Mouse (Mus musculus): ENCODE results near the gene Polr2c. TPM values are rescaled to one million over a fixed set of nuclear protein-coding genes. Genes with fewer than 3 reads are reported as not detected.

Gene Polr2c
- polyA plus RNA-seq, 1 experiment from 2014 or later, result 179 TPM

- no peak overlapping the region for H3K4me2 ChIP-seq (replicated peaks; ENCODE audit: low read depth, low read length)
- WGBS, result 12% methylated on average over 5 of the region's 5 CpGs
- H3K9ac ChIP-seq (replicated peaks; ENCODE audit: low read length), result 0 out of 2 replicates have a peak overlapping the region, but pooled peaks have one; percentile 39
Measured at GRCm38 (mm10) chr8:94901031-94901430, 43.8 kb downstream of the Polr2c start.

GRCm38 (mm10) chr8:94903709-94904108, 46.5 kb downstream of the Polr2c start:
- no peak overlapping the region for H3K9ac ChIP-seq (replicated peaks; ENCODE audit: low read length)
- 0 out of 2 replicates have a peak overlapping the region, but pooled peaks have one; percentile 14 for H3K4me2 ChIP-seq (replicated peaks; ENCODE audit: low read depth, low read length)
- ATAC-seq (ENCODE audit: low FRiP score, low TSS enrichment), result peak; percentile 49
- H3K4me3 ChIP-seq (ENCODE audit: low read length), result no peak overlapping the region
- H3K36me3 ChIP-seq (ENCODE audit: insufficient read depth, low read length), result peaks cover 38% of the 10 kb centered on the region
- peak overlapping the region; percentile 82 for H3K27ac ChIP-seq (ENCODE audit: low read length)
- WGBS, result 14% methylated on average over 12 of the region's 12 CpGs
- H3K27me3 ChIP-seq (ENCODE audit: insufficient read depth, low read length), result no peaks in the 10 kb centered on the region
- H3K9me3 ChIP-seq (ENCODE audit: low read length), result no peaks in the 10 kb centered on the region
- peaks cover 67% of the 10 kb centered on the region for H3K4me1 ChIP-seq (ENCODE audit: insufficient read depth, low read length)

More at GRCm38 (mm10) chr8:94901031-94901430, 43.8 kb downstream of the Polr2c start:
- peaks cover 61% of the 10 kb centered on the region for H3K4me1 ChIP-seq (ENCODE audit: insufficient read depth, low read length)
- no peaks in the 10 kb centered on the region for H3K27me3 ChIP-seq (ENCODE audit: insufficient read depth, low read length)
- peaks cover 24% of the 10 kb centered on the region; the same call in 1 of the 2 replicates for H3K36me3 ChIP-seq (ENCODE audit: insufficient read depth, low read length)
- H3K9me3 ChIP-seq (ENCODE audit: low read length), result no peaks in the 10 kb centered on the region
- peak overlapping the region; percentile 75 for H3K27ac ChIP-seq (ENCODE audit: low read length)
- ATAC-seq (ENCODE audit: low FRiP score, low TSS enrichment), result no peak
- no peak overlapping the region for H3K4me3 ChIP-seq (ENCODE audit: low read length)

GRCm38 (mm10) chr8:94904450-94905175, 47.4 kb downstream of the Polr2c start:
- Histone ChIP-seq H3K36me3 (ENCODE audit: insufficient read depth, low read length) (peaks cover 41% of the 10 kb centered on the region), H3K27me3 (ENCODE audit: insufficient read depth, low read length) (no peaks in the 10 kb centered on the region), H3K27ac (ENCODE audit: low read length) (peak overlapping the region; percentile 82), H3K9me3 (ENCODE audit: low read length) (no peaks in the 10 kb centered on the region), H3K9ac (replicated peaks; ENCODE audit: low read length) (no peak overlapping the region; the same call in 1 of the 2 replicates), H3K4me2 (replicated peaks; ENCODE audit: low read depth, low read length) (no peak overlapping the region), H3K4me3 (ENCODE audit: low read length) (no peak overlapping the region), H3K4me1 (ENCODE audit: insufficient read depth, low read length) (peaks cover 60% of the 10 kb centered on the region)
- peak; percentile 37 for ATAC-seq (ENCODE audit: low FRiP score, low TSS enrichment)
- WGBS, result 59% methylated on average over 12 of the region's 12 CpGs

GRCm38 (mm10) chr8:94907591-94908300, 50.5 kb downstream of the Polr2c start:
- no peak for ATAC-seq (ENCODE audit: low FRiP score, low TSS enrichment)
- no peak overlapping the region for H3K4me2 ChIP-seq (replicated peaks; ENCODE audit: low read depth, low read length)
- no peak overlapping the region for H3K4me3 ChIP-seq (ENCODE audit: low read length)
- 77% methylated on average over 18 of the region's 18 CpGs for WGBS
- H3K27ac ChIP-seq (ENCODE audit: low read length), result peak overlapping the region; percentile 66
- peaks cover 39% of the 10 kb centered on the region for H3K4me1 ChIP-seq (ENCODE audit: insufficient read depth, low read length)
- no peak overlapping the region for H3K9ac ChIP-seq (replicated peaks; ENCODE audit: low read length)
- no peaks in the 10 kb centered on the region for H3K9me3 ChIP-seq (ENCODE audit: low read length)
- H3K36me3 ChIP-seq (ENCODE audit: insufficient read depth, low read length), result peaks cover 35% of the 10 kb centered on the region
- 0 out of 2 replicates have a peak, but pooled peaks cover 3% of the 10 kb centered on the region for H3K27me3 ChIP-seq (ENCODE audit: insufficient read depth, low read length)

GRCm38 (mm10) chr8:94908847-94909246, 51.6 kb downstream of the Polr2c start:
- H3K9ac ChIP-seq (replicated peaks; ENCODE audit: low read length), result no peak overlapping the region
- no peak overlapping the region for H3K4me3 ChIP-seq (ENCODE audit: low read length)
- WGBS, result 5% methylated on average over 4 of the region's 4 CpGs
- H3K27ac ChIP-seq (ENCODE audit: low read length), result peak overlapping the region; percentile 66
- H3K27me3 ChIP-seq (ENCODE audit: insufficient read depth, low read length), result 0 out of 2 replicates have a peak, but pooled peaks cover 5% of the 10 kb centered on the region
- ATAC-seq (ENCODE audit: low FRiP score, low TSS enrichment), result no peak
- H3K4me2 ChIP-seq (replicated peaks; ENCODE audit: low read depth, low read length), result no peak overlapping the region
- peaks cover 38% of the 10 kb centered on the region for H3K4me1 ChIP-seq (ENCODE audit: insufficient read depth, low read length)
- peaks cover 31% of the 10 kb centered on the region for H3K36me3 ChIP-seq (ENCODE audit: insufficient read depth, low read length)
- H3K9me3 ChIP-seq (ENCODE audit: low read length), result no peaks in the 10 kb centered on the region

GRCm38 (mm10) chr8:94913061-94913660, 55.9 kb downstream of the Polr2c start:
- Histone ChIP-seq H3K27me3 (ENCODE audit: insufficient read depth, low read length) (0 out of 2 replicates have a peak, but pooled peaks cover 6% of the 10 kb centered on the region), H3K9me3 (ENCODE audit: low read length) (no peaks in the 10 kb centered on the region), H3K4me2 (replicated peaks; ENCODE audit: low read depth, low read length) (peak overlapping the region; percentile 73), H3K4me1 (ENCODE audit: insufficient read depth, low read length) (peaks cover 40% of the 10 kb centered on the region), H3K4me3 (ENCODE audit: low read length) (peak overlapping the region; percentile 46), H3K9ac (replicated peaks; ENCODE audit: low read length) (peak overlapping the region; percentile 54), H3K36me3 (ENCODE audit: insufficient read depth, low read length) (peaks cover 12% of the 10 kb centered on the region; the same call in 1 of the 2 replicates), H3K27ac (ENCODE audit: low read length) (no peak overlapping the region)
- 11% methylated on average over 70 of the region's 77 CpGs for WGBS
- ATAC-seq (ENCODE audit: low FRiP score, low TSS enrichment), result peak; percentile 40; the same call in 1 of the 2 replicates

GRCm38 (mm10) chr8:94914256-94914655, 57.0 kb downstream of the Polr2c start:
- H3K9ac ChIP-seq (replicated peaks; ENCODE audit: low read length), result no peak overlapping the region
- no peak overlapping the region for H3K27ac ChIP-seq (ENCODE audit: low read length)
- H3K36me3 ChIP-seq (ENCODE audit: insufficient read depth, low read length), result peaks cover 8% of the 10 kb centered on the region; the same call in 1 of the 2 replicates
- H3K4me3 ChIP-seq (ENCODE audit: low read length), result no peak overlapping the region
- H3K27me3 ChIP-seq (ENCODE audit: insufficient read depth, low read length), result 0 out of 2 replicates have a peak, but pooled peaks cover 6% of the 10 kb centered on the region
- 83% methylated on average over 6 of the region's 6 CpGs for WGBS
- peaks cover 36% of the 10 kb centered on the region for H3K4me1 ChIP-seq (ENCODE audit: insufficient read depth, low read length)
- no peak overlapping the region for H3K4me2 ChIP-seq (replicated peaks; ENCODE audit: low read depth, low read length)
- H3K9me3 ChIP-seq (ENCODE audit: low read length), result no peaks in the 10 kb centered on the region
- ATAC-seq (ENCODE audit: low FRiP score, low TSS enrichment), result no peak

GRCm38 (mm10) chr8:94914701-94915101, 57.5 kb downstream of the Polr2c start:
- peaks cover 36% of the 10 kb centered on the region for H3K4me1 ChIP-seq (ENCODE audit: insufficient read depth, low read length)
- 0 out of 2 replicates have a peak, but pooled peaks cover 6% of the 10 kb centered on the region for H3K27me3 ChIP-seq (ENCODE audit: insufficient read depth, low read length)
- no peak overlapping the region for H3K4me3 ChIP-seq (ENCODE audit: low read length)
- 48% methylated on average over 3 of the region's 3 CpGs for WGBS
- H3K9me3 ChIP-seq (ENCODE audit: low read length), result no peaks in the 10 kb centered on the region
- H3K9ac ChIP-seq (replicated peaks; ENCODE audit: low read length), result peak overlapping the region; percentile 29; the same call in 1 of the 2 replicates
- H3K4me2 ChIP-seq (replicated peaks; ENCODE audit: low read depth, low read length), result peak overlapping the region; percentile 6; the same call in 1 of the 2 replicates
- no peak for ATAC-seq (ENCODE audit: low FRiP score, low TSS enrichment)
- 0 out of 2 replicates have a peak overlapping the region, but pooled peaks have one; percentile 15 for H3K27ac ChIP-seq (ENCODE audit: low read length)
- peaks cover 4% of the 10 kb centered on the region; the same call in 1 of the 2 replicates for H3K36me3 ChIP-seq (ENCODE audit: insufficient read depth, low read length)

- 0 out of 2 replicates have a peak, but pooled peaks have one; percentile 1 for ATAC-seq (ENCODE audit: low FRiP score, low TSS enrichment)
- peaks cover 36% of the 10 kb centered on the region for H3K4me1 ChIP-seq (ENCODE audit: insufficient read depth, low read length)
- 55% methylated on average over 9 of the region's 9 CpGs for WGBS
- peak overlapping the region; percentile 82 for H3K4me2 ChIP-seq (replicated peaks; ENCODE audit: low read depth, low read length)
- H3K27ac ChIP-seq (ENCODE audit: low read length), result peak overlapping the region; percentile 43; the same call in 1 of the 2 replicates
- peak overlapping the region; percentile 59 for H3K4me3 ChIP-seq (ENCODE audit: low read length)
- H3K36me3 ChIP-seq (ENCODE audit: insufficient read depth, low read length), result peaks cover under 1% of the 10 kb centered on the region; the same call in 1 of the 2 replicates
- no peaks in the 10 kb centered on the region for H3K9me3 ChIP-seq (ENCODE audit: low read length)
- 0 out of 2 replicates have a peak, but pooled peaks cover 6% of the 10 kb centered on the region for H3K27me3 ChIP-seq (ENCODE audit: insufficient read depth, low read length)
- H3K9ac ChIP-seq (replicated peaks; ENCODE audit: low read length), result peak overlapping the region; percentile 73
Measured at GRCm38 (mm10) chr8:94916311-94916959, 59.2 kb downstream of the Polr2c start.
